Mouse (Mus musculus): ENCODE measurements around the gene Ksr1.
A peak's percentile ranks its signal among the peaks of the same experiment; 100 is the strongest.

The Ksr1 gene

GRCm38 (mm10) chr11:79041908-79042430 lies 104.2 kb downstream of the Ksr1 start:
- DNase-seq (ENCODE audit: low read depth): no peak

GRCm38 (mm10) chr11:79039488-79039887 lies 106.7 kb downstream of the Ksr1 start:
- DNase-seq (ENCODE audit: low read depth): no peak

- DNase-seq (ENCODE audit: low read depth): no peak
Measured at GRCm38 (mm10) chr11:79037555-79037954, 108.7 kb downstream of the Ksr1 start.

GRCm38 (mm10) chr11:79036324-79036723 lies 109.9 kb downstream of the Ksr1 start:
- DNase-seq (ENCODE audit: low read depth): no peak

DNA sequence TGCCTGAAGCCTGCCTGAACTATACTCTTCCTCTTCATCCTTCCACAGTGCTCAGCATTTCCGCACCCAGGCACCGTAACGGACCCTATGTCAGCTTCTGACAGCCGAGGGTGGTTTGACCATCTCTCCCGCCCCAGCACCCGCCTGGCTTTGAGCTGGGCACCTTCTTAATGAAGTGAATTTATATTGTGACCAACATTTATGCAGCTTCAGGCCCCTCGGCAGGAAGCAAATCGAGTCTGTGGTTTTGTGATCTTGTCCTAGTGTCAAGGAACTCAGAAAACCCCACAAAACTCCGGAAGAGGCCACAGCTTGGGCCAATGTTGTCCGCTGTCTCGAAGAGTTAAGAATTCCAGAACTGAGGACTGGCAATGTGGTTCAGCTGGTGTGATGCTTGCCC lies 112.6 kb downstream of the Ksr1 start:
- peak; percentile 26 for DNase-seq (ENCODE audit: low read depth)

DNA sequence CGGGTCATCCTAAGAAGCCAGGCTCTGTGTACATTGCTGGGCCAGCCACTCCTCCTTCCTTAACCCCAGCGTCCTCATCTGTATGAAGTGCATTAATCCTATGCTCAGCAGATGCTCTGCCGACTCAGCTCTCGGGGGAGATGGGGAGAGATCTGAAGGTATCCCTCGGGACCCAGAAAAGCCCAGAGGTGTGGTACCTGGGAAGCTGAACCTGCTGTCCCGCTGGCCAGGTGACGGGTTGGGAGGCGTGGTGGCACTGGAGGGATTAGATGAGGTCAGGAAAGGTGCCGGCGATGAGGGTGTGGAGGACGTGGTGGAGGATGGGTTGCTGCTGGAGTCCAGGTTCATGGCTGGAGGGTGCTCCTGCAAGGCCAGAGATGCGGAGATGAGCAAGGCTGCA lies 113.2 kb downstream of the Ksr1 start:
- DNase-seq (ENCODE audit: low read depth): no peak

DNA sequence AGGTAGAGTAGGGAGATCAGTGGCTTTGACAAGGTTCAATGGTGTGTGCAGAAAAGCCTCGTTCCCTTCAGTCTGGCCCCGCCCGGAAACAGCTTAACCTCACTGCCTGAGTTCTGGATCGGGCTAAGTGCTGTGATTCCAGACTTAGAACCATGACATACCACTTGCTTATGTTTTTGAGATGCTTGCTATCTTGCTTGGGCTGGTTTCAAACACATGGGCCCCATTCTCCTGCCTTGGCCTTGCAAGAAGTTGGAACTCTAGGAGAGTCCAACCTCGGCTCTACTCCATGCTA lies 114.8 kb downstream of the Ksr1 start:
- DNase-seq (ENCODE audit: low read depth): no peak

DNA sequence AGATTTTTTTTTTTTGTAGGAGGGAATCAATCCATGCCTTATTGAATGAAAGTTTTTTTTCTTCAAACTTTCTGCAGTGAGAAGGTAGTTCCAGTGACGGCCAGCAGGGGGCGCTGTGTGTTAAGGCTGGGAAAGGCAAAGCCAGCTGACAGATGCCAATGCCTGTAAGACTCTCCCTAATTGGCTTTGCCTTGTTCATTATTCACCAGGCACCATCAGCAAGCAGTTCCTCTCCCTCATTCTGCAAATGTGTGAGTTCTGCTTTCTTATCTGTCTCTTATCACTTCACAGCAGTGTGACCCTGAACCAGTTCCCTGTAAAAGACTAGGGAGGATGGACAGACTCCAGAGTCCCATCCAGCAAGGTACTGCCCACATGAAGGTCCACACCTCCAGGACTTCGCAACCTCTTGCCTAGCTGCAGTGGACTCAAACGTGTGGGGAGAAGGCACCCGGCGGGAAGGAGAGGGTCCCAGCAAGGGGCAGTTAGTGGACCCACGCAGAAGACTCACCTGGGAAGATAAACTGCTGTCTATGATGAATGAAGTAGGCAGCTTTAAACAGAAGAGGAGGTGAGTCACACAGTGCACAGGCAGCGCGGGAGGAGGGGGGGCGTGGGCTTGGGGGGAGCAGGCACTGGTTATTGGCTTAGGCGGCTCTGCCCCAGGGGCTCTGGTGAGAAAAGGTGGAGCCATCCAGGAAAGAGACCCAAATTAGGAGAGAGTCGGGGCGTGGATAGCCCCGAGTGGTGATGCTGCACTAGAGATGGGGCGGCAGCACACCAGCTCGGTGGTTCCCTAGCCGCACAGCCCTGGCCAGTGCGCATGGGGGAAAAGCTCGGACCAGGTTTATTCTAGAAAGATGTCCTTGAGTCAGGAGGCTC lies 115.4 kb downstream of the Ksr1 start:
- peak; percentile 83 for DNase-seq (ENCODE audit: low read depth)

GRCm38 (mm10) chr11:79023751-79024150 lies 122.5 kb downstream of the Ksr1 start:
- no peak for DNase-seq (ENCODE audit: low read depth)

DNA sequence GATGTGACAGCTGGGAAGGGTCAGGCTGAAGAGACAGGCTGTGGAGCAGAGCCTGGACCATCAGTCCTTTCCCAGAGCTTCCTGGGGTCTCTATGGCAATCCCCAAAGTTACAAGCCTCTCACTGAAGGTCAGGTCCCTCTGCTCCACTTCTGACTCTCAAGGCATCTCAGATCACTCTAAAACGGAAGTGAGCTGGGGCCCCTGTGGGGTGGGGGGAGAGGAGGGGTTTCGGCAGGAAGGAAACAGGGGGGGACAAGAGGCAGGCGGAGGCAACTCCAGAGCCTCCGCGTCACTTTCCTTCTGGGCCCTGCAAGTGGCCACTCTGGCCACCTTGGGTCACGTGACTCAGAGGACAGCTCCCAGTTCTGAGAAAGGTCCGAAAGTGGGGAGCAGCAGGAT lies 122.9 kb downstream of the Ksr1 start:
- peak; percentile 88 for DNase-seq (ENCODE audit: low read depth)

- DNase-seq (ENCODE audit: low read depth): no peak
Measured at GRCm38 (mm10) chr11:79022836-79023235, 123.4 kb downstream of the Ksr1 start.

DNA sequence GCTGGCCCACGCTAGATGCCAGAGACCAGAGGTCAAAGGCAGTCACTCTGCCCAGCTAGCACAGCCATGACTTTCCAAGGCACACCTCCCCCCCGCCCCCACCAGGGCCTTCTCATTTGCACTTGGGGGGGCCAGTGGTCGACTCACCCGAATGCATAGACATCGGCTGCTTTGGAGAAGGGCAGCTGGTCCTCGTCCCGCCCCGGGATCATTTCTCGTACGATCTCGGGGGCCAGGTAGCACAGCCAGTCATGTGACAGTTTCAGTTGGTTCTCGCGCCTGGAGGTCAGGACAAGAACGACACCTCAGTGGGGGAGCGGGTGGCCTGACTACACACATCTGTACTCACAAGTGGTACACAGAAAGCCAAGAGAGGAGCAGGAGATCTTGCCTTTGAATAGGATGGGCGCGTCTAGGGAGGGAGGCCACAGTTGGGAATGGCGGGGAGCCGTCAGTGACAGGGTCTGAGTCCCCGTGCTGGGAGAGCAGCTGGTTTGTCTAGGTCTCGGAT lies 125.6 kb downstream of the Ksr1 start:
- no peak for DNase-seq (ENCODE audit: low read depth)

- peak; percentile 75 for DNase-seq (ENCODE audit: low read depth)
Measured at GRCm38 (mm10) chr11:79019839-79020534, 126.2 kb downstream of the Ksr1 start.

- DNase-seq (ENCODE audit: low read depth): peak; percentile 90
Measured at GRCm38 (mm10) chr11:79018954-79019704, 127.1 kb downstream of the Ksr1 start.

DNA sequence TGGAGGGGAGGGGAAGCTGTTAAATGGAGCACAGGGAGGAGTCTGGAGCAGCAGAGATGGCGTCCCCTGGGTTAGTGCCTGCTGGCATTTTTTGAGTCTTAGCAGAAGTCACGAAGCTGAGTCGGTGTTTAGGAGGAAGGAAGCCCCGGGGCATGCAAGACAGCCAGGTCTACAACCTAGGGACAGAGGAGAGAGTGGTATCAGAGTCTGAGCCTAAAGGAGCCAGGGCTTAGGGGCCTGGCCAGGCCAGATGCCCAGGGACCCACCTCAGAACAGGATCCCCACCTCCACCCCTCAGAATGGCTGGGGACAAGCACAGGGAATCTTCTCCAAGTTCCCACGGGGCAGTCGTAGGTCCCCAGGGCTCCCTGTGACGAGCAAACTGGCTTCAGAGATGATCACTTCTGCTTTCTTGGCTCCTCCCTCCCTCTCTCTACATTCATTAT lies 129.0 kb downstream of the Ksr1 start:
- DNase-seq (ENCODE audit: low read depth): no peak

DNA sequence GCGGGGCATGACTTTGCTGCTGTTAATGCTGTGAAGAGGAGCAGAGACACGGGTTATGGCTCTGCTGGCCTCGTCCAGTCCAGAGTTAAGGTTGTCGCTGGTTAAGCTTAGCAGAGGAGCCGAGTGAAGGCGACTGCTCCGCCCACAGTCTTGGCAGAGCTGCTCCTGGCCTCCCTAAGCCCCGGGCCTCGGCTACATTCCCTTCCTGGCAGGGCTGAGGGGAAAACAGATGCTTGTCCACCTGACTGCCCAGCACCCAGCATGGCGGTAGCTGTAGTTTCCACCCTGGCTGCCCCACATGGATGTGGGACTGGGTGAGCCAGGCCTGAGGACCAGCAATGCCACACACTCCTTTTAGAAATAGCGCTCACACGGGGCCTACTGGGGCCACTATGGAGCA lies 130.0 kb downstream of the Ksr1 start:
- no peak for DNase-seq (ENCODE audit: low read depth)

DNA sequence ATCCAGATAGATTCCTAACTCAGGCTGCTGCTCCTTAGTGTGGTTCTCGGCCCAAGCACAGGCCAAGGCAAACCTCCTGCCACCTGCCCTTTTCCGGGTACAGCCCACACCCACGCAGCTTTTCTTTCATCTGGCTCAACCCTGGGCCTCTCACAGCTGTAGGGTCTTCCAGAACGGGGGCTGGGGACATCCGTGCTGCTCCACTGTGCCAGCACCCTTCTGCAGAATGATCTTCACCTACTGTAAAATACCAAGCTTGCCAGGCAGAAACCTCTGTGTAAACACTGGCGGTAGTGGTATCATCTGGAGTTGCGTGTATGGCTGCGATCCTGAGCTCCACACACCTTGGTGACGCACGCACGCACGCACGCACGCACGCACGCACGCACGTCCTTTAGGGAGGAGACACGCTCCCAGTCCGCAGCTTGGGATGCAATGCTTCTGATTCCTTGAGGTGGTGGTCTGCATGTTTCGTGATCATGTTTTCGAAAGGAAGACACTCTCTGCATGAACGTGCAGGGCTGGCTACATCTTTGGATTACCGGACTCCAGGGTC lies 130.5 kb downstream of the Ksr1 start:
- DNase-seq (ENCODE audit: low read depth): no peak

DNA sequence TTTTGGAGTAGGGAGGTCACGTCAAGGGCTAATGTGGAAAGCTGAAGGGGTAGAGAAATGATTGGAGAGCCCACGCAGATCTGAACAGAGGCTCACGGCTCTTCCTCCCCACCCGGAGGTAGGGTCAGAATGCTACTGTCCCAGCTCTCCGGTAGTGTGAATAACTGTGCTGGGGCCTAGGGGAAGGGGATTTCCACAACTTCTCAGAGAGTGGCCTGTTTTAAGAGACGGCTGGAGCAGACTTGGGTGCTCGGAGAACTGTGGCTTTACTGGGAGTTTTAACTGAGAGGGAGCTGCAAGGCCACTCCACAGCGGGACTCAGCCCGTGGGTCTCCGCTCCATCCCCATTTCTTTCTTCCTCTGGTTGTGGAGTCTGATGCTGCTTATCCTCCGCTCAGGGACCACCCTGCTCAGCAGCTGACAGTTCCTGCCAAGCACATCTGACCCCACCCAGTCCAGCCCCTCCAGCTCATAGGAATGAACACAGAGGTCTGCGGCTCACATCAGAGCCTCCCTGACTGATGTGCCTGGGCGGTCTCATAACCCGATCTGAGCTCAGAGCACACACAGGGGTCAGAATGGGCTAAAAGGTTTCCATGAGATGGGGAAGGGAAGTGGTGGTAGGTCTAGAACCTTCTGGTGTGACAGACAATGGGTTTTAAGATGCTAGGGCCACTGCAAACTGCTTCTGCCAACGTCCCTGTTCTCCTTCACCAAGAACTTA lies 131.4 kb downstream of the Ksr1 start:
- DNase-seq (ENCODE audit: low read depth): no peak

DNA sequence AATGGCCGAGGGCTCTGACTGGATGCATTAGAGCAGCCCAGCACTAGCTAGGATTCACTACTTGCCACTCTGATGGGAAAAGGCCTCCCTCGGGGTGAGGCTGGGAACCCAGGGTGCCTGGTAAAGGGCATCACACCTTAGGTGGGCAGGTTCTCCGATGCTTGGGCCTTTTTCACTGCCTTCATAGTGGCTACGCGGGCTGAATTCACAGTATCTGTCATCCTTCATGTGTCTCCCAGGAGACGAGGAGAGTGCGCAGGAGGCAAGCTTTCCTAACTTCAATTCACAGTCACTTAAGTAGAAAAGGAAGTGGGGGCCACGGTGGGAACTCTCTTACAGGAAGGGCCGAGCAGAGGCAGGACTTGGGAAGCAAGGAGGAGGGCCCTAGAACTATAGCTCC lies 132.4 kb downstream of the Ksr1 start:
- no peak for DNase-seq (ENCODE audit: low read depth)

DNA sequence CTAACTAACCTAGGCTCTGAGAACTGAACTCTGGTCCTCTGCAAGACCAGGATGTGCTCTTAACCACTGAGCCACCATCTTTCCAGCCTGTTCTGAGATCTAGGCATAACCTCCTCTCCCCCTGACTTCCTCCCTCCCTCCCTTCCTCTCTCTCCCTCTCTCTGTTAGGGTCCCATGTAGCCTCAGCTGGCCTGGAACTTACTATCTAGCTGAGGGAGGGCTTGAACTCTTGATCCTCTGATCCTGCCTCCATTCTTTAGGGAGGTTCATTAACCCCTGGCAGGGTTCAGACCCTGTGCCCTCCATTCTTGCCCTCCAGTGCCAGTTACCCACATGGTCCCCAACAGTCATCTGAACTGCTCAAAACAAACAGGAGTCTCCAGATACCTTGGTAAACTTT lies 133.2 kb downstream of the Ksr1 start:
- DNase-seq (ENCODE audit: low read depth): no peak

- DNase-seq (ENCODE audit: low read depth): no peak
Measured at GRCm38 (mm10) chr11:79012529-79012928, 133.7 kb downstream of the Ksr1 start.

All from induced T-regulatory cell, adult 2 months (primary cell).